Mouse (Mus musculus) CH12.LX (cell line): ENCODE measurements around the gene AU018091. TPM values are rescaled to one million over a fixed set of nuclear protein-coding genes. Genes with fewer than 3 reads are reported as not detected.
"Not testable (repeated sequence)": the region's sequence is repeated elsewhere in the genome, so short reads cannot be mapped to it uniquely, and the experiment has no call there.

Experiments
- DNase-seq: peaks from one replicate; pipeline ENCODE4 v3.0.0-alpha.2; 2013; ENCODE audit errors: extremely low read depth
- H3K27ac ChIP-seq: 2 replicates; pipeline ENCODE4 v1.5.1; 2012; ENCODE audit warnings: low read depth, mild to moderate bottlenecking, control low read depth, moderate library complexity; ENCODE audit not compliant: insufficient read depth
- H3K27me3 ChIP-seq: replicated peaks from 2 replicates; pipeline ENCODE3; 2012; ENCODE audit warnings: inconsistent platforms
- H3K36me3 ChIP-seq, 2 experiments: replicated peaks in 1 of 2; 2 replicates each; pipeline versions ENCODE3 to v1.6.1; 2012; ENCODE audit warnings: inconsistent platforms in 1 of 2, low read length in 1 of 2, mild to moderate bottlenecking in 1 of 2, mixed read lengths in 1 of 2, moderate library complexity in 1 of 2; ENCODE audit not compliant: control insufficient read depth in 1 of 2, insufficient read depth in 1 of 2
- H3K4me1 ChIP-seq, 2 experiments: 2 replicates each; pipeline ENCODE4 v1.6.1; 2012; ENCODE audit warnings: inconsistent platforms in 1 of 2, moderate library complexity in 1 of 2; ENCODE audit not compliant: insufficient read depth in 2 of 2, control insufficient read depth in 1 of 2
- H3K4me2 ChIP-seq: 2 replicates; pipeline ENCODE4 v1.6.1; 2012; ENCODE audit warnings: low read depth, mild to moderate bottlenecking, control low read depth; ENCODE audit not compliant: poor library complexity, insufficient read depth, severe bottlenecking
- H3K4me3 ChIP-seq, 3 experiments: fragments of 150-350 bp in 1 of 3; sonication (generic) in 1 of 3; replicated peaks in 1 of 3; 2 replicates each; pipeline versions ENCODE3 to v1.5.1; 2011 to 2012; ENCODE audit warnings: low read depth in 2 of 3, low read length in 2 of 3, mild to moderate bottlenecking in 2 of 3, moderate library complexity in 2 of 3, control low read depth in 1 of 3, improper control_type of control experiment in 1 of 3, inconsistent platforms in 1 of 3, mixed read lengths in 1 of 3; ENCODE audit not compliant: poor library complexity in 1 of 3
- H3K79me2 ChIP-seq: replicated peaks from 2 replicates; pipeline ENCODE4 v1.6.1; 2012; ENCODE audit warnings: mild to moderate bottlenecking, moderate library complexity; ENCODE audit not compliant: control insufficient read depth, poor library complexity, insufficient read depth, severe bottlenecking; ENCODE audit errors: extremely low read depth
- H3K9ac ChIP-seq: 2 replicates; pipeline ENCODE4 v1.6.1; 2012; ENCODE audit warnings: low read depth, mild to moderate bottlenecking, control low read depth, moderate library complexity; ENCODE audit not compliant: insufficient read depth
- H3K9me3 ChIP-seq: replicated peaks from 2 replicates; pipeline ENCODE3; 2012; ENCODE audit warnings: low read length, inconsistent platforms, mixed read lengths
- BHLHE40 ChIP-seq: IDR thresholded peaks from 2 replicates; pipeline ENCODE4 v1.6.1; 2011; ENCODE audit warnings: mild to moderate bottlenecking, low read depth, low read length, improper control_type of control experiment
- CHD1 ChIP-seq: IDR thresholded peaks from 2 replicates; pipeline ENCODE4 v1.6.1; 2012; ENCODE audit warnings: low read depth, low read length, improper control_type of control experiment, inconsistent platforms
- CHD2 ChIP-seq: IDR thresholded peaks from 2 replicates; pipeline ENCODE4 v1.6.1; 2011; ENCODE audit warnings: low read length, improper control_type of control experiment
- CTCF ChIP-seq, 2 experiments: IDR thresholded peaks in 1 of 2; conservative IDR thresholded peaks in 1 of 2; 2 replicates each; pipeline ENCODE4 v1.5.1; 2011 to 2012; ENCODE audit warnings: low read depth in 2 of 2, low read length in 2 of 2, improper control_type of control experiment in 1 of 2, inconsistent platforms in 1 of 2, mild to moderate bottlenecking in 1 of 2, moderate library complexity in 1 of 2
- E2F4 ChIP-seq: IDR thresholded peaks from 2 replicates; pipeline ENCODE4 v1.6.1; 2011; ENCODE audit warnings: low read depth, low read length, improper control_type of control experiment; ENCODE audit not compliant: insufficient replicate concordance
- ELF1 ChIP-seq: IDR thresholded peaks from 2 replicates; pipeline ENCODE4 v1.6.1; 2014; ENCODE audit warnings: low read depth, mild to moderate bottlenecking, inconsistent platforms, low read length, improper control_type of control experiment
- EP300 ChIP-seq: IDR thresholded peaks from 2 replicates; pipeline ENCODE4 v1.6.1; 2011; ENCODE audit warnings: low read length, improper control_type of control experiment
- ETS1 ChIP-seq: conservative IDR thresholded peaks from 2 replicates; pipeline ENCODE4 v1.6.1; 2012; ENCODE audit warnings: low read depth, mild to moderate bottlenecking, inconsistent platforms, low read length, improper control_type of control experiment, moderate library complexity
- GABPA ChIP-seq: IDR thresholded peaks from 2 replicates; pipeline ENCODE4 v1.6.1; 2012; ENCODE audit warnings: low read depth, low read length, improper control_type of control experiment, inconsistent platforms; ENCODE audit not compliant: insufficient replicate concordance
- HCFC1 ChIP-seq: IDR thresholded peaks from 2 replicates; pipeline ENCODE4 v1.6.1; 2012; ENCODE audit warnings: low read depth, mild to moderate bottlenecking, inconsistent platforms, low read length, improper control_type of control experiment
- IRF4 ChIP-seq: IDR thresholded peaks from 2 replicates; pipeline ENCODE4 v1.6.1; 2014; ENCODE audit warnings: low read depth, mild to moderate bottlenecking, inconsistent platforms, low read length, improper control_type of control experiment
- JUN ChIP-seq: IDR thresholded peaks from 2 replicates; pipeline ENCODE4 v1.6.1; 2011; ENCODE audit warnings: low read depth, mild to moderate bottlenecking, low read length, improper control_type of control experiment, moderate library complexity; ENCODE audit not compliant: insufficient read depth
- JUND ChIP-seq: conservative IDR thresholded peaks from 2 replicates; pipeline ENCODE4 v1.6.1; 2011; ENCODE audit warnings: low read depth, low read length, improper control_type of control experiment
- KAT2A ChIP-seq: IDR thresholded peaks from 2 replicates; pipeline ENCODE4 v1.6.1; 2012; ENCODE audit warnings: low read length, improper control_type of control experiment, inconsistent platforms; ENCODE audit not compliant: insufficient replicate concordance
- MAFK ChIP-seq: IDR thresholded peaks from 2 replicates; pipeline ENCODE4 v1.6.1; 2011; ENCODE audit warnings: low read length, improper control_type of control experiment; ENCODE audit not compliant: insufficient replicate concordance
- MAX ChIP-seq: IDR thresholded peaks from 2 replicates; pipeline ENCODE4 v1.6.1; 2011; ENCODE audit warnings: low read length, improper control_type of control experiment
- MAZ ChIP-seq: IDR thresholded peaks from 2 replicates; pipeline ENCODE4 v1.6.1; 2012; ENCODE audit warnings: low read depth, mild to moderate bottlenecking, inconsistent platforms, low read length, improper control_type of control experiment, moderate library complexity
- MEF2A ChIP-seq: IDR thresholded peaks from 2 replicates; pipeline ENCODE4 v1.6.1; 2014; ENCODE audit warnings: low read depth, mild to moderate bottlenecking, inconsistent platforms, low read length, improper control_type of control experiment, borderline replicate concordance
- MXI1 ChIP-seq: IDR thresholded peaks from 2 replicates; pipeline ENCODE4 v1.6.1; 2011; ENCODE audit warnings: mild to moderate bottlenecking, low read depth, low read length, improper control_type of control experiment
- MYC ChIP-seq: IDR thresholded peaks from 2 replicates; pipeline ENCODE4 v1.6.1; 2011; ENCODE audit warnings: low read depth, mild to moderate bottlenecking, improper control_type of control experiment, low read length
- NELFE ChIP-seq: IDR thresholded peaks from 2 replicates; pipeline ENCODE4 v1.6.1; 2011; ENCODE audit warnings: low read depth, low read length, improper control_type of control experiment
- NRF1 ChIP-seq: IDR thresholded peaks from 2 replicates; pipeline ENCODE4 v1.6.1; 2014; ENCODE audit warnings: low read depth, mild to moderate bottlenecking, inconsistent platforms, low read length, improper control_type of control experiment, moderate library complexity
- PAX5 ChIP-seq: IDR thresholded peaks from 2 replicates; pipeline ENCODE4 v1.6.1; 2012; ENCODE audit warnings: low read length, inconsistent platforms, mixed read lengths
- POLR2A ChIP-seq: IDR thresholded peaks from 2 replicates; pipeline ENCODE4 v1.6.1; 2011; ENCODE audit warnings: low read depth, mild to moderate bottlenecking, improper control_type of control experiment, low read length
- POLR2AphosphoS2 ChIP-seq: IDR thresholded peaks from 2 replicates; pipeline ENCODE4 v1.6.1; 2011; ENCODE audit warnings: low read depth, low read length, improper control_type of control experiment
- RAD21 ChIP-seq: IDR thresholded peaks from 2 replicates; pipeline ENCODE4 v1.6.1; 2011; ENCODE audit warnings: low read depth, mild to moderate bottlenecking, low read length, improper control_type of control experiment, moderate library complexity
- RCOR1 ChIP-seq: conservative IDR thresholded peaks from 2 replicates; pipeline ENCODE4 v1.6.1; 2012; ENCODE audit warnings: low read depth, mild to moderate bottlenecking, inconsistent platforms, low read length, improper control_type of control experiment
- SIN3A ChIP-seq: IDR thresholded peaks from 2 replicates; pipeline ENCODE4 v1.6.1; 2012; ENCODE audit warnings: low read length, improper control_type of control experiment, inconsistent platforms
- SMC3 ChIP-seq: IDR thresholded peaks from 2 replicates; pipeline ENCODE4 v1.6.1; 2011; ENCODE audit warnings: low read depth, low read length, improper control_type of control experiment
- TBP ChIP-seq: conservative IDR thresholded peaks from 2 replicates; pipeline ENCODE4 v1.6.1; 2011; ENCODE audit warnings: low read depth, low read length, improper control_type of control experiment
- TCF12 ChIP-seq: IDR thresholded peaks from 2 replicates; pipeline ENCODE4 v1.6.1; 2014; ENCODE audit warnings: low read depth, mild to moderate bottlenecking, inconsistent platforms, low read length, improper control_type of control experiment
- UBTF ChIP-seq: IDR thresholded peaks from 2 replicates; pipeline ENCODE4 v1.6.1; 2012; ENCODE audit warnings: low read depth, mild to moderate bottlenecking, inconsistent platforms, low read length, improper control_type of control experiment, moderate library complexity
- USF1 ChIP-seq: IDR thresholded peaks from 2 replicates; pipeline ENCODE4 v1.6.1; 2014; ENCODE audit warnings: low read depth, mild to moderate bottlenecking, inconsistent platforms, low read length, improper control_type of control experiment
- USF2 ChIP-seq: conservative IDR thresholded peaks from 2 replicates; pipeline ENCODE4 v1.6.1; 2011; ENCODE audit warnings: low read depth, low read length, improper control_type of control experiment
- ZC3H11A ChIP-seq: IDR thresholded peaks from 2 replicates; pipeline ENCODE4 v1.6.1; 2012; ENCODE audit warnings: low read depth, mild to moderate bottlenecking, inconsistent platforms, low read length, improper control_type of control experiment
- ZKSCAN1 ChIP-seq: IDR thresholded peaks from 2 replicates; pipeline ENCODE4 v1.6.1; 2012; ENCODE audit warnings: low read depth, inconsistent platforms, low read length, improper control_type of control experiment, borderline replicate concordance
- ZMIZ1 ChIP-seq: IDR thresholded peaks from 2 replicates; pipeline ENCODE4 v1.6.1; 2012; ENCODE audit warnings: low read depth, mild to moderate bottlenecking, inconsistent platforms, low read length, improper control_type of control experiment
- ZNF384 ChIP-seq: IDR thresholded peaks from 2 replicates; pipeline ENCODE4 v1.6.1; 2012; ENCODE audit warnings: low read depth, low read length, improper control_type of control experiment, inconsistent platforms
- dilution Hi-C: fragments of 300-500 bp; cut with MboI; formaldehyde crosslinking; loops from 2 replicates; pipeline ENCODE4 v1.14.3; 2020; ENCODE audit warnings: low sequenced_read_pairs; ENCODE audit not compliant: extremely low pct_unique_long_range_greater_than_20kb, extremely low pct_ligation_motif_present
- in situ Hi-C: fragments of 300-500 bp; cut with MboI; formaldehyde crosslinking; loops from 3 replicates; pipeline ENCODE4 v1.14.3; 2019; ENCODE audit warnings: low sequenced_read_pairs, low pct_ligation_motif_present, low pct_unique_long_range_greater_than_20kb, mixed read lengths
- polyA plus RNA-seq: library from polyadenylated mRNA; unstranded; fragments of >175 nt; gene quantifications from 2 replicates; pipeline ENCODE4 v1.2.1, GENCODE M21; 2012; ENCODE audit warnings: low read depth; ENCODE audit not compliant: insufficient read length
- total RNA-seq, 2 experiments: library from RNA; depleted of rRNA; stranded (reverse); fragments of 300-350 nt in 1 of 2; fragments of >200 nt in 1 of 2; gene quantifications; 2 replicates each; pipeline ENCODE4 v1.2.3; 2012 to 2014

The AU018091 gene
- total and polyA plus RNA-seq, 3 experiments: 0.08 TPM; not detected in 2

- peak; percentile 59 for DNase-seq
- Histone ChIP-seq H3K27me3 (no peaks in the 10 kb centered on the region), H3K79me2 (no peaks in the 10 kb centered on the region), H3K9ac (no peak overlapping the region; the same call in 1 of the 2 replicates), H3K27ac (no peak overlapping the region), H3K4me3 (no peak overlapping the region), H3K9me3 (no peaks in the 10 kb centered on the region), H3K36me3 (no peaks in the 10 kb centered on the region), H3K4me2 (peak overlapping the region; percentile 94), H3K4me1 (peaks cover 0 to 3% of the 10 kb centered on the region in 2 experiments; a peak in 1 of 4 replicates)
- TF ChIP-seq CHD1 (no peak), PAX5 (no peak), TBP (no peak), USF2 (no peak), CTCF (conservative IDR thresholded peaks at IDR 0.05 in 1 of 2, IDR thresholded peaks at IDR 0.05 in 1 of 2; ENCODE audit: low read depth in 2 of 2, low read length in 2 of 2) (peak; percentile 82 to 85), RAD21 (peak; percentile 86), TCF12 (no peak), E2F4 (no peak), ELF1 (no peak), HCFC1 (no peak), USF1 (no peak), ZNF384 (no peak), ZKSCAN1 (no peak), MAFK (no peak), GABPA (no peak), POLR2AphosphoS2 (no peak), KAT2A (no peak), CHD2 (no peak), EP300 (no peak), ZC3H11A (peak; percentile 21; the same call in 1 of the 2 replicates), UBTF (no peak), IRF4 (no peak), BHLHE40 (0 out of 2 replicates have a peak, but pooled peaks have one; percentile 8), MAX (0 out of 2 replicates have a peak, but pooled peaks have one; percentile 18), SIN3A (no peak), NRF1 (no peak), ZMIZ1 (no peak), SMC3 (peak; percentile 73), RCOR1 (no peak), JUN (no peak), MAZ (no peak), MYC (no peak), ETS1 (no peak), POLR2A (no peak), MEF2A (no peak), JUND (0 out of 2 replicates have a peak, but pooled peaks have one; percentile 27), MXI1 (no peak), NELFE (no peak)
- dilution Hi-C loops (no loop called here), in situ Hi-C loops (no loop called here)
These were observed 15.4 kb upstream of the AU018091 start for GRCm38 (mm10) chr7:3184394-3184793.

DNA sequence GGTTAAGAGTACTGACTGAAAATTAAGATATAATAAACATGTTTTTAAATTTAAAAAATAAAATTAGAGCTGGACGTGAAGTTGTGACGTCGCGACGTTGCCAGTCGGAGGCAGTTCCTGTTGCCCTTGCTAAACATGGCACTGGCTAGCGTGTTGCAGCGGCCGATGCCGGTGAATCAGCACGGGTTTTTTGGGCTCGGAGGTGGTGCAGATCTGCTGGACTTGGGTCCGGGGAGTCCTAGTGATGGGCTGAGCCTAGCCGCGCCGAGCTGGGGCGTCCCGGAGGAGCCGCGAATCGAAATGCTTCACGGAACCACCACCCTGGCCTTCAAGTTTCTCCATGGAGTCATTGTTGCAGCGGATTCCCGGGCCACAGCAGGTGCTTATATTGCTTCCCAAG lies 12.0 kb upstream of the AU018091 start:
- dilution Hi-C loops, H3K27me3 ChIP-seq, H3K79me2 ChIP-seq, H3K9me3 ChIP-seq, H3K4me3 ChIP-seq, H3K36me3 ChIP-seq, H3K4me1 ChIP-seq, DNase-seq, H3K4me2 ChIP-seq, H3K27ac ChIP-seq, H3K9ac ChIP-seq, in situ Hi-C loops: not testable (repeated sequence)
